Mouse (Mus musculus) midbrain, embryonic 10.5 days (tissue): ENCODE results near the gene Vangl1. TPM values are rescaled to one million over a fixed set of nuclear protein-coding genes. Genes with fewer than 3 reads are reported as not detected.

Experiments
- DNase-seq: peaks from one replicate; pipeline ENCODE4 v3.0.0-alpha.2; 2017; ENCODE audit warnings: low spot score
- H3K27ac ChIP-seq: fragments of 300-500 bp; sonication (generic); replicated peaks from 2 replicates; pipeline ENCODE4 v1.5.1; 2016; ENCODE audit warnings: mild to moderate bottlenecking
- H3K27me3 ChIP-seq: fragments of 300-500 bp; sonication (generic); 2 replicates; pipeline ENCODE4 v1.6.1; 2016; ENCODE audit warnings: low read depth, mild to moderate bottlenecking; ENCODE audit not compliant: poor library complexity, severe bottlenecking
- H3K36me3 ChIP-seq: fragments of 300-500 bp; sonication (generic); 2 replicates; pipeline ENCODE4 v1.6.1; 2016; ENCODE audit warnings: mild to moderate bottlenecking, moderate library complexity
- H3K4me1 ChIP-seq: fragments of 300-500 bp; sonication (generic); 2 replicates; pipeline ENCODE4 v1.6.1; 2016
- H3K4me3 ChIP-seq: fragments of 300-500 bp; sonication (generic); 2 replicates; pipeline ENCODE4 v1.5.1; 2016; ENCODE audit warnings: mild to moderate bottlenecking, moderate library complexity
- H3K9me3 ChIP-seq: fragments of 300-500 bp; sonication (generic); replicated peaks from 2 replicates; pipeline ENCODE4 v1.6.1; 2016; ENCODE audit warnings: mild to moderate bottlenecking
- WGBS: fragments of 180-500 bp; shearing (Covaris S2); methylation state at CpG from one replicate; pipeline ENCODE4 v1.1.7; 2016; 5-methylcytosine and 5-hydroxymethylcytosine counted together
- polyA plus RNA-seq: library from polyadenylated mRNA; unstranded; fragments of >200 nt; fragmentation: Nextera tagmentation; extraction: Ambion mirVana; gene quantifications from 2 replicates; pipeline ENCODE4 v1.2.1, GENCODE M21; 2016

Gene Vangl1
- polyA plus RNA-seq, 1 experiment from 2014 or later: 13.1 TPM

- H3K4me3 ChIP-seq: no peak overlapping the region
- no peaks in the 10 kb centered on the region for H3K36me3 ChIP-seq
- H3K27ac ChIP-seq: no peak overlapping the region
- peaks cover 12% of the 10 kb centered on the region for H3K4me1 ChIP-seq
- H3K9me3 ChIP-seq: no peaks in the 10 kb centered on the region
- 70% methylated on average over 6 of the region's 6 CpGs for WGBS
- DNase-seq: no peak
- peaks cover 10% of the 10 kb centered on the region; the same call in 1 of the 2 replicates for H3K27me3 ChIP-seq
These were observed 74.0 kb downstream of the Vangl1 start for GRCm38 (mm10) chr3:102130478-102130877.

GRCm38 (mm10) chr3:102128242-102128641 is 76.3 kb downstream of the Vangl1 start:
- no peaks in the 10 kb centered on the region for H3K9me3 ChIP-seq
- H3K27me3 ChIP-seq: no peaks in the 10 kb centered on the region
- H3K36me3 ChIP-seq: no peaks in the 10 kb centered on the region
- H3K27ac ChIP-seq: no peak overlapping the region
- peaks cover 10% of the 10 kb centered on the region for H3K4me1 ChIP-seq
- H3K4me3 ChIP-seq: no peak overlapping the region
- DNase-seq: no peak
- WGBS: 82% methylated on average over 2 of the region's 2 CpGs

GRCm38 (mm10) chr3:102127114-102127513 is 77.4 kb downstream of the Vangl1 start:
- no peaks in the 10 kb centered on the region for H3K27me3 ChIP-seq
- no peak overlapping the region for H3K27ac ChIP-seq
- no peaks in the 10 kb centered on the region for H3K9me3 ChIP-seq
- DNase-seq: no peak
- no peaks in the 10 kb centered on the region for H3K36me3 ChIP-seq
- WGBS: 71% methylated on average over 2 of the region's 2 CpGs
- no peak overlapping the region for H3K4me3 ChIP-seq
- H3K4me1 ChIP-seq: peaks cover 10% of the 10 kb centered on the region

GRCm38 (mm10) chr3:102125546-102125945 is 78.9 kb downstream of the Vangl1 start:
- Histone ChIP-seq H3K27me3 (no peaks in the 10 kb centered on the region), H3K4me1 (peaks cover 10% of the 10 kb centered on the region), H3K4me3 (no peak overlapping the region), H3K27ac (no peak overlapping the region), H3K36me3 (no peaks in the 10 kb centered on the region), H3K9me3 (no peaks in the 10 kb centered on the region)
- 45% methylated on average over 1 of the region's 1 CpGs for WGBS
- DNase-seq: no peak

GRCm38 (mm10) chr3:102123654-102124053 is 80.8 kb downstream of the Vangl1 start:
- Histone ChIP-seq H3K36me3 (no peaks in the 10 kb centered on the region), H3K4me1 (peaks cover 10% of the 10 kb centered on the region), H3K9me3 (no peaks in the 10 kb centered on the region), H3K27me3 (no peaks in the 10 kb centered on the region), H3K4me3 (no peak overlapping the region), H3K27ac (no peak overlapping the region)
- WGBS: 76% methylated on average over 6 of the region's 6 CpGs
- no peak for DNase-seq

- H3K4me3 ChIP-seq: no peak overlapping the region
- H3K9me3 ChIP-seq: no peaks in the 10 kb centered on the region
- H3K27ac ChIP-seq: no peak overlapping the region
- H3K4me1 ChIP-seq: peaks cover 10% of the 10 kb centered on the region
- H3K27me3 ChIP-seq: no peaks in the 10 kb centered on the region
- no peak for DNase-seq
- WGBS: 78% methylated on average over 7 of the region's 7 CpGs
- no peaks in the 10 kb centered on the region for H3K36me3 ChIP-seq
These were observed 82.4 kb downstream of the Vangl1 start for GRCm38 (mm10) chr3:102122046-102122445.

GRCm38 (mm10) chr3:102120947-102121346 is 83.5 kb downstream of the Vangl1 start:
- Histone ChIP-seq H3K4me1 (peaks cover 6% of the 10 kb centered on the region), H3K27me3 (no peaks in the 10 kb centered on the region), H3K36me3 (no peaks in the 10 kb centered on the region), H3K4me3 (no peak overlapping the region), H3K9me3 (no peaks in the 10 kb centered on the region), H3K27ac (no peak overlapping the region)
- DNase-seq: no peak

GRCm38 (mm10) chr3:102111979-102112599 is 92.4 kb downstream of the Vangl1 start:
- 80% methylated on average over 7 of the region's 7 CpGs for WGBS
- Histone ChIP-seq H3K4me3 (no peak overlapping the region), H3K36me3 (no peaks in the 10 kb centered on the region), H3K27me3 (no peaks in the 10 kb centered on the region; the same call in 1 of the 2 replicates), H3K27ac (peak overlapping the region; percentile 28; the same call in 1 of the 2 replicates), H3K9me3 (no peaks in the 10 kb centered on the region), H3K4me1 (peaks cover 9% of the 10 kb centered on the region)
- DNase-seq: no peak

DNA sequence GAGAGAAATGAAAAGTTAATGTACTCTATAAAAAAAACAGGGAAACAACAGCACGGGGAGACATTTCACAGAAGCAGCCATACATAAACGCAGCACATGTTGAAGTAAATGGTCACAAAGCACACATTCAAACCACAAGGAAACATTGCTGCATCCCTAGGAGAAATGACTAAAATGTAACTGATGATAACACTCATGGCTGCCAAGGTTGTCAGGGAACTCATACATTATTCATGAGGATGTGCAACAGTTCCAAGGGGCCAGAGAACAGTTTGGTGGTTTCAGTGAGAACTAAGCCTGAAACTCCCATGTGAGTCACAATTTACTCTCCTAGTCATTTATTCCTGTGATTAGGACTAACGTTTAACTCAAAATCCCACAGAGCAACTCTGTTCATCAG is 96.3 kb downstream of the Vangl1 start:
- H3K4me3 ChIP-seq: no peak overlapping the region
- no peak overlapping the region for H3K27ac ChIP-seq
- WGBS: 90% methylated on average over 3 of the region's 3 CpGs
- no peaks in the 10 kb centered on the region; the same call in 1 of the 2 replicates for H3K27me3 ChIP-seq
- H3K36me3 ChIP-seq: no peaks in the 10 kb centered on the region
- H3K9me3 ChIP-seq: no peaks in the 10 kb centered on the region
- H3K4me1 ChIP-seq: peaks cover 9% of the 10 kb centered on the region
- no peak for DNase-seq

DNA sequence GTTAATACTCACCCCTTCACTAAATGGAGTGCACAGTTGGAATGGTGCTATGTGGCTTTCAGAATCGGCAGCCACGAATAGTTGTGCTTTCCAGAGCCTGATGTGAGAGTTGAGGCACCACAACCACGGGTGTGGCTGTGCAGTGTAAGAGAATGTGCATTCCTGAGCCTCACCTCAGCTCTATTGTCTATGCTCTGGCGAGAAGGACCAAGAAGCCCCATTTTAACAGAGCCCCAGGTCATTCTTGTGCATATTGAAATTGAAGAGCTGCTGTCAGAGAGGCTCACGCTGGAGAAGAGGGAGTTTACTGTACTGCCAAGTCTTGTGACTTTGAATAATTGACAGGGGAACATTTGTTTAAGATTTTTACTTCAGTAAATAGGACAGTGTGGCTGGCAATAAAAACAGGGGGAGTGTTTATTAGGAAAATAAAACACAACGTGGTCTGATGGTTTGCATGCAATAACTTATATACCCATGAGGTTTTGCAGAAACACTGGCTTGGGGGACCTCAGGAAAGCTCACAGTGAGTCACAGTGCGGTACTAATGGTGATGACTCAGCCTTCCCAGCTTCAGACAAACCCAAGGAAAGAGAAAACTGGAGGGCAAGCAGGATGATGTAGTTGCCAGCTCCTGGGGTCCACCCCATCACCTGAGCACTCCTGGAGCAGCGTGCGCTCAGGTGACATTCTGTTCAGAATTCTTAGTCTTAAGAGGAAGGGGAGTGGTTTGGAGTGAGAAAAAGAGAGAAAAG is 100.5 kb downstream of the Vangl1 start:
- H3K27ac ChIP-seq: no peak overlapping the region
- H3K36me3 ChIP-seq: no peaks in the 10 kb centered on the region
- no peaks in the 10 kb centered on the region for H3K4me1 ChIP-seq
- H3K4me3 ChIP-seq: no peak overlapping the region
- peaks cover 5% of the 10 kb centered on the region; the same call in 1 of the 2 replicates for H3K27me3 ChIP-seq
- H3K9me3 ChIP-seq: no peaks in the 10 kb centered on the region
- 85% methylated on average over 9 of the region's 9 CpGs for WGBS
- no peak for DNase-seq

Other genes with a start within 250 kb of the Vangl1 start
- 33.8 and 58.4 TPM in 2 replicates for gene Nhlh2, start 194.6 kb downstream of the Vangl1 start, polyA plus RNA-seq
- not detected in 2 replicates for gene Casq2, start 118.3 kb downstream of the Vangl1 start, polyA plus RNA-seq